Mouse (Mus musculus) lung, postnatal 10 days (tissue): Measurements from ENCODE around the gene 4930415O20Rik.
A peak's percentile ranks its signal among the peaks of the same experiment; 100 is the strongest.

ENCODE experiments used
- DNase-seq: peaks from one replicate; pipeline ENCODE4 v3.0.0; 2021

4930415O20Rik gene

GRCm38 (mm10) chr15:98632921-98633320, 62.1 kb downstream of the 4930415O20Rik start:
- no peak for DNase-seq

GRCm38 (mm10) chr15:98633822-98634470, 63.1 kb downstream of the 4930415O20Rik start:
- no peak for DNase-seq

GRCm38 (mm10) chr15:98634541-98635081, 63.8 kb downstream of the 4930415O20Rik start:
- peak; percentile 92 for DNase-seq

GRCm38 (mm10) chr15:98635291-98635841, 64.6 kb downstream of the 4930415O20Rik start:
- DNase-seq, result peak; percentile 54

DNA sequence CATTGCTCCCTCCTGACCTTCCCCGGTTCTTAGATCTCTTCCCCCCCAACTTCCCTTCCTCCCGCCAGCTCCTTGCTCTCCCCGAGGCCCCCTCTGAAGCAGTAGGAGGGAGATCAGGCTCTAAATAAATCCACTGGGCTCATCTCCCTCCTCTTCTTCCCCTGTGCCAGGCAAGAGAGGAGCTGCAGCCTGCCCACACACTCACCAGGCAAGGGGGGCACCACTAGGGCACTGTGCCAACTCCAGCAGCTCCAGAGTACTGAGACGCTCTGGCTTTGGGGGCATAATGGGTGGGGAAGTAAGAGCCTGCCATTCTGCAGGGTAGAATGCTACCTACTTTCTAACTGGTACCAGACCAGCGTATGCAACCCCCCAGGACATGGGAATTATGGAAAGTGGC, 65.7 kb downstream of the 4930415O20Rik start:
- no peak for DNase-seq

DNA sequence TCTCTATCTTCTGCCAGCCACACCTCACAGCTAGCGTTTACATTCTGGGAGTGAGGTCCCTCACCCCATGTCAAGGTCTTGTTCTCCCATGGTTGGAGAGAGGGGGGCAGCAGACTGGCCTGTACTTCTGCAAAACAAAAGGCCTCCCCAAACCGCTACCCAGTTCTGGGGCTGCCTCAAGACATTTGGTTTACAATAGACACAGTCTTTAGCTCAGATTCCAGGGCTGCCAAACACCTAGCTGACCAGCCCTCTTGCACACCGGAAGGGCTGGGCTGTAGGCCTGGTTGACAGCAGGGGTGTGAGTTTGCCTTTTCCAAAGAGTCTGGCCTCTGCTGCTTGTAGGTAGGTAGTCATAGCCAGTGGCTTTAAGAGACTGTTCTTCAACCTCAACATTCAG, 66.4 kb downstream of the 4930415O20Rik start:
- no peak for DNase-seq
